Mouse (Mus musculus): ENCODE measurements around the gene Spata25.

- no peak for TF ChIP-seq USF1 (IDR thresholded peaks at IDR 0.05; ENCODE audit: low read depth)
- no peak for TF ChIP-seq CTCF (IDR thresholded peaks at IDR 0.05; ENCODE audit: control insufficient read depth, insufficient read depth, insufficient read length)
- no peak for TF ChIP-seq MYOD1 (IDR thresholded peaks at IDR 0.05; ENCODE audit: control insufficient read depth, insufficient read length, low read depth)
Observed at GRCm38 (mm10) chr2:164831029-164831428, 2.7 kb upstream of the Spata25 start.
